Mouse (Mus musculus) layer of hippocampus, adult 18-20 months (tissue): ENCODE measurements around the gene Ppp1r12a. TPM values are rescaled to one million over a fixed set of nuclear protein-coding genes. Genes with fewer than 3 reads are reported as not detected.

ENCODE experiments used
- DNase-seq, 2 experiments: peaks; one replicate each; pipeline ENCODE4 v3.0.0; 2022; ENCODE audit warnings: low spot score in 2 of 2
- total RNA-seq, 2 experiments: library from RNA; stranded (reverse); gene quantifications; 2 replicates each; pipeline ENCODE4 v1.2.3; 2021

The Ppp1r12a gene
- total RNA-seq, 2 experiments from 2014 or later: 128 to 134 TPM

- DNase-seq: no peak
Measured at GRCm38 (mm10) chr10:108286658-108287437, 124.9 kb downstream of the Ppp1r12a start.

GRCm38 (mm10) chr10:108287438-108287801 lies 125.4 kb downstream of the Ppp1r12a start:
- DNase-seq: no peak

GRCm38 (mm10) chr10:108290046-108290445 lies 128.1 kb downstream of the Ppp1r12a start:
- no peak for DNase-seq

- DNase-seq: no peak
Measured at GRCm38 (mm10) chr10:108291688-108292471, 129.9 kb downstream of the Ppp1r12a start.

- DNase-seq: no peak
Measured at GRCm38 (mm10) chr10:108292651-108293050, 130.7 kb downstream of the Ppp1r12a start.

- DNase-seq: no peak
Measured at GRCm38 (mm10) chr10:108293620-108294195, 131.7 kb downstream of the Ppp1r12a start.

GRCm38 (mm10) chr10:108294766-108295165 lies 132.8 kb downstream of the Ppp1r12a start:
- DNase-seq: no peak

GRCm38 (mm10) chr10:108296446-108296845 lies 134.5 kb downstream of the Ppp1r12a start:
- DNase-seq: no peak

- no peak for DNase-seq
Measured at GRCm38 (mm10) chr10:108298261-108298660, 136.3 kb downstream of the Ppp1r12a start.

- DNase-seq: peak in 1 of 2 experiments; percentile 53
Measured at GRCm38 (mm10) chr10:108298841-108299545, 137.0 kb downstream of the Ppp1r12a start.

- no peak for DNase-seq
Measured at GRCm38 (mm10) chr10:108299828-108300227, 137.8 kb downstream of the Ppp1r12a start.

- peak; percentile 67 to 86 for DNase-seq
Measured at GRCm38 (mm10) chr10:108300843-108301242, 138.8 kb downstream of the Ppp1r12a start.

GRCm38 (mm10) chr10:108307772-108308171 lies 145.8 kb downstream of the Ppp1r12a start:
- no peak for DNase-seq

GRCm38 (mm10) chr10:108310195-108310594 lies 148.2 kb downstream of the Ppp1r12a start:
- DNase-seq: no peak

- DNase-seq: no peak
Measured at GRCm38 (mm10) chr10:108311396-108311795, 149.4 kb downstream of the Ppp1r12a start.

GRCm38 (mm10) chr10:108313845-108314244 lies 151.9 kb downstream of the Ppp1r12a start:
- DNase-seq: no peak

- no peak for DNase-seq
Measured at GRCm38 (mm10) chr10:108314396-108314795, 152.4 kb downstream of the Ppp1r12a start.

- no peak for DNase-seq
Measured at GRCm38 (mm10) chr10:108315236-108315635, 153.2 kb downstream of the Ppp1r12a start.

GRCm38 (mm10) chr10:108328356-108328755 lies 166.4 kb downstream of the Ppp1r12a start:
- DNase-seq: no peak

GRCm38 (mm10) chr10:108328983-108329382 lies 167.0 kb downstream of the Ppp1r12a start:
- no peak for DNase-seq

GRCm38 (mm10) chr10:108329771-108330170 lies 167.8 kb downstream of the Ppp1r12a start:
- no peak for DNase-seq
